8 mouse cellular contexts compared by ENCODE assay signal in genomic region chr9:21030055-21030600, GRCm38 (mm10). TPM values are rescaled to one million over a fixed set of nuclear protein-coding genes. Genes with fewer than 3 reads are reported as not detected.
DNase-seq lines count a peak whose midpoint lies in the region; ATAC-seq and TF ChIP-seq lines count a peak whose summit lies in the region.

No protein-coding gene starts in this region.

- H3K4me1 ChIP-seq in kidney, embryonic 16.5 days (ENCODE audit: insufficient read depth, low read length) = peaks cover 44% of the 10 kb centered on the region
- H3K4me1 ChIP-seq in midbrain, postnatal 0 days (ENCODE audit: insufficient read depth, low read length) = peaks cover 20% of the 10 kb centered on the region; the same call in 1 of the 2 replicates

- H3K4me3 ChIP-seq in kidney, embryonic 16.5 days (ENCODE audit: low read length) = peak overlapping the region; percentile 57
- H3K4me3 ChIP-seq in midbrain, postnatal 0 days (ENCODE audit: low read depth, low read length) = no peak overlapping the region

- no peaks in the 10 kb centered on the region for H3K36me3 ChIP-seq in kidney, embryonic 16.5 days (ENCODE audit: insufficient read depth, low read length)
- H3K36me3 ChIP-seq in midbrain, postnatal 0 days (ENCODE audit: insufficient read depth, low read length) = no peaks in the 10 kb centered on the region

- peak overlapping the region; percentile 90 for H3K4me2 ChIP-seq in kidney, embryonic 16.5 days (replicated peaks; ENCODE audit: low read depth, low read length)
- H3K4me2 ChIP-seq in midbrain, postnatal 0 days (ENCODE audit: low read depth, low read length, poor library complexity, severe bottlenecking) = peak overlapping the region; percentile 98; the same call in 1 of the 2 replicates

- ATAC-seq in kidney, embryonic 16.5 days (ENCODE audit: low FRiP score, low TSS enrichment) = no peak
- 0 out of 2 replicates have a peak, but pooled peaks have one; percentile 6 for ATAC-seq in common myeloid progenitor, adult 5-6 weeks (replicated peaks; ENCODE audit: low read depth, poor library complexity, severe bottlenecking)
- ATAC-seq in midbrain, postnatal 0 days (ENCODE audit: low FRiP score) = no peak

- TF ChIP-seq CTCF in midbrain, postnatal 0 days (IDR thresholded peaks at IDR 0.05) = no peak

- WGBS in kidney, embryonic 16.5 days = 27% methylated on average over 22 of the region's 22 CpGs
- WGBS in midbrain, postnatal 0 days = 22% methylated on average over 22 of the region's 22 CpGs

- no peaks in the 10 kb centered on the region for H3K9me3 ChIP-seq in kidney, embryonic 16.5 days (ENCODE audit: low read length)
- no peaks in the 10 kb centered on the region for H3K9me3 ChIP-seq in midbrain, postnatal 0 days (ENCODE audit: low read length)

- no peak for DNase-seq in kidney, adult 9 months
- peak; percentile 53 for DNase-seq in induced T-regulatory cell, adult 2 months (ENCODE audit: low read depth)
- DNase-seq in midbrain, postnatal 0 days (ENCODE audit: low spot score) = no peak
- no peak for DNase-seq in cerebellum, adult 11-12 months
- DNase-seq in ovary, adult 18-20 months (ENCODE audit: low spot score) = no peak
- DNase-seq in urinary bladder, adult 2 months (ENCODE audit: low spot score) = no peak

- H3K27ac ChIP-seq in kidney, embryonic 16.5 days (ENCODE audit: low read length) = no peak overlapping the region
- H3K27ac ChIP-seq in midbrain, postnatal 0 days (ENCODE audit: low read depth, low read length) = no peak overlapping the region

- H3K27me3 ChIP-seq in kidney, embryonic 16.5 days (ENCODE audit: insufficient read depth, low read length) = peaks cover 34% of the 10 kb centered on the region
- peaks cover 54% of the 10 kb centered on the region for H3K27me3 ChIP-seq in midbrain, postnatal 0 days (ENCODE audit: insufficient read depth, low read length)

- no peak overlapping the region for H3K9ac ChIP-seq in kidney, embryonic 16.5 days (replicated peaks; ENCODE audit: low read length)
- H3K9ac ChIP-seq in midbrain, postnatal 0 days (replicated peaks; ENCODE audit: low read length, poor library complexity, severe bottlenecking) = no peak overlapping the region

RNA-seq across cellular contexts. Expression of gene Icam4, which starts 1.0 kb away (rescaled TPM):
- 0.84 and 0.91 TPM in 2 replicates for polyA plus RNA-seq in kidney, embryonic 16.5 days (2015; fragmentation: Nextera tagmentation; extraction: Ambion mirVana)
- total RNA-seq in common myeloid progenitor, adult 5-6 weeks (2017) = 11.5 and 28.9 TPM in 2 replicates
- total RNA-seq in midbrain, postnatal 0 days (2014; rRNA removed) = not detected in 2 replicates
- 0.30 TPM in 1 of 2 replicates, not detected in the other for polyA plus RNA-seq in midbrain, postnatal 0 days (2015; fragmentation: Nextera tagmentation; extraction: Ambion mirVana)
- 1.1 and 1.5 TPM in 2 replicates for polyA plus RNA-seq in urinary bladder, adult 2 months (2012; rRNA removed)

RNA-seq across cellular contexts. Expression of gene Icam5, which starts 1.7 kb away (rescaled TPM):
- polyA plus RNA-seq in kidney, embryonic 16.5 days (2015; fragmentation: Nextera tagmentation; extraction: Ambion mirVana) = 0.39 and 0.45 TPM in 2 replicates
- not detected in 2 replicates for total RNA-seq in common myeloid progenitor, adult 5-6 weeks (2017)
- 6.3 and 7.7 TPM in 2 replicates for total RNA-seq in midbrain, postnatal 0 days (2014; rRNA removed)
- 4.1 and 4.2 TPM in 2 replicates for polyA plus RNA-seq in midbrain, postnatal 0 days (2015; fragmentation: Nextera tagmentation; extraction: Ambion mirVana)
- polyA plus RNA-seq in urinary bladder, adult 2 months (2012; rRNA removed) = 1.2 TPM in 2 replicates

RNA-seq across cellular contexts. Expression of gene Icam1, which starts 14.3 kb away (rescaled TPM):
- polyA plus RNA-seq in kidney, embryonic 16.5 days (2015; fragmentation: Nextera tagmentation; extraction: Ambion mirVana) = 14.2 and 18.0 TPM in 2 replicates
- 9.1 and 14.8 TPM in 2 replicates for total RNA-seq in common myeloid progenitor, adult 5-6 weeks (2017)
- total RNA-seq in midbrain, postnatal 0 days (2014; rRNA removed) = 4.5 and 5.2 TPM in 2 replicates
- 3.4 and 3.6 TPM in 2 replicates for polyA plus RNA-seq in midbrain, postnatal 0 days (2015; fragmentation: Nextera tagmentation; extraction: Ambion mirVana)
- 27.4 and 28.7 TPM in 2 replicates for polyA plus RNA-seq in urinary bladder, adult 2 months (2012; rRNA removed)

RNA-seq across cellular contexts. Expression of gene Mrpl4, which starts 27.6 kb away (rescaled TPM):
- 161 and 169 TPM in 2 replicates for polyA plus RNA-seq in kidney, embryonic 16.5 days (2015; fragmentation: Nextera tagmentation; extraction: Ambion mirVana)
- 33.0 and 35.8 TPM in 2 replicates for total RNA-seq in common myeloid progenitor, adult 5-6 weeks (2017)
- 62.9 and 80.9 TPM in 2 replicates for total RNA-seq in midbrain, postnatal 0 days (2014; rRNA removed)
- 105 TPM in 2 replicates for polyA plus RNA-seq in midbrain, postnatal 0 days (2015; fragmentation: Nextera tagmentation; extraction: Ambion mirVana)
- polyA plus RNA-seq in urinary bladder, adult 2 months (2012; rRNA removed) = 78.8 and 88.8 TPM in 2 replicates

RNA-seq across cellular contexts. Expression of gene Zglp1, which starts 36.8 kb away (rescaled TPM):
- polyA plus RNA-seq in kidney, embryonic 16.5 days (2015; fragmentation: Nextera tagmentation; extraction: Ambion mirVana) = 0.59 and 0.64 TPM in 2 replicates
- 1.7 TPM in 1 of 2 replicates, not detected in the other for total RNA-seq in common myeloid progenitor, adult 5-6 weeks (2017)
- 10.7 TPM in 1 of 2 replicates, not detected in the other for total RNA-seq in midbrain, postnatal 0 days (2014; rRNA removed)
- 0.20 TPM in 1 of 2 replicates, not detected in the other for polyA plus RNA-seq in midbrain, postnatal 0 days (2015; fragmentation: Nextera tagmentation; extraction: Ambion mirVana)
- polyA plus RNA-seq in urinary bladder, adult 2 months (2012; rRNA removed) = 0.43 TPM in 1 of 2 replicates, not detected in the other
